Mouse (Mus musculus): ENCODE measurements around the gene Fras1. TPM values are rescaled to one million over a fixed set of nuclear protein-coding genes. Genes with fewer than 3 reads are reported as not detected.

The Fras1 gene
- total RNA-seq, 1 experiment from 2014 or later, result 5.9 TPM

DNA sequence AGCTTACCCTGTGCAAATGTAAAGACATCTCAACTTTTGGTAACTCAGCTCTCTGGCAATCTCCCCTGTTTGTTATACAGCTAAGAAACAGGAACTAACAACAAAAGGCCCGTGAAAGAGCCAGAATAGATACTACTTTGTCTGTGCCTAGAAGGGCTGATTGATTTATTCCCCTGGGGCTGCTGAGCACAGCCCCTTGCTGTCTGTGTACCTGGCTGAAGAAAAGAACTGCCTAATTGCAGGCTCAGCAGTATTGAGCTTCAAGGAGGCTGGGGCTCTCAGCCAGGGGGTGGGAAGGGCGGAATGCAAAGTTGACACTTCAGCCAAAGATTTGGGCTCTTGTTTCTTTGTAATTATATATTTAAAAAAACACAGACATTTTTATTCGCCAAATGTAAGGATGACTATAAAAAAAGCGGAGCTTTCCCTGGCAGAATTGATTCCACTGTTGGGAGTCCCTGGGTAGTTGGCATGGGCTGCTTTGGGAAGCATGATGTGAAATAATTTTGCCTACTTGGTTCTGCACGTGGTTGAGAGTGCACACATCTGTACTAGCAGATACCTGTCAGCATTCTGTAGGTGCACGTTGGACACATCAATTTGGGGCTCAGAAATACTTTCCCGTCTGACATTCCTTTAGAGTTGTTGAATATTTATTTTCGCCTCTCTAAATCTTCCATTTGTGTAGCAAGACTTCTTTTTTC lies 31.5 kb downstream of the Fras1 start:
- DNase-seq, result no peak

DNA sequence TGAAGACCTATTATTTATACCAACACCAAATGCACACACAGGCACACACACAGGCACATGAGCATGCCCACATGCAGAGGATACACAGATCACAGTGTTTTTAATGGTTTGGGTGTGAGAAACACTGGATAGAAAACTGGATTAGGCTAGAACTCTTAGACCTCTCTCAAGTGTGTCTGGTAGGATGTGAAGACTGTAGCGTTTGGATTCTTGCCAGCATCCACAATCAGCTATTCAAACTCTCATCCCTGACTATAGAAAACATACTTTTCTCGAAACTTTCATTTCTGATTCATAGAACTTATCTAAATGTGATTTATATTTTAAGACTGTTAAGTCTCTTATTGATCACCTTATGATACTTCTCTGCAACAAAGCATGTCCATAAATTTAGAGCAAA lies 34.5 kb downstream of the Fras1 start:
- DNase-seq, result no peak

DNA sequence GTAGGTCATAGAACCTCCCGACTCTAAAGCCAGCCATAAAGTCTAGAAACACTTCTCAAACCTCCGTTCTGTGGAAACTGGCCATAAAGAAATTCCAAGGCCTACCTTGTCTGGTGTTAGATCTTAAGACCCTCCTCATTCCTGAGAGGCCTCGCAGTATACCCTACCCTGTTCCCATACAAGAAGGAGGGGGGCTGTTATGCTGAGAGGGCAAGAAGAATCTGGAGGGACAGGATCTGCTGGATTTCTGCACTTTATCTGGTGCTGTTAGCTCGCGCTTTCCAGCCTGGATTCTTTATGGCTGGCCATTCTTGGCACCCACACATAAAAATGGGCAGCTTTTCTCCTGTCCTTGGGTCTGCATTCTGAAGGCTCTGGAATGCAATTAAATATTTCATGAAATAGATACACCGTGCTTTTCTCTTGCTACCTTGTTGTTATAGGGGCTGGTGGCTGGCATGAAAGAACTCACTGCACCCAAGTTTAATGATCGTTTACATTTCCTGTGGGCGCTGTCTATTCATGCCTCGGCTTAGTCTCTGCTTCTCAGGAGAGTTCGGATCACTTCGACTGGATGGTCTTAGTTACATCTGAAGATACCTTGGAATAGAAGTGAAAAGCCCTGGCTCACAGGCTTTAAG lies 39.1 kb downstream of the Fras1 start:
- no peak for DNase-seq

DNA sequence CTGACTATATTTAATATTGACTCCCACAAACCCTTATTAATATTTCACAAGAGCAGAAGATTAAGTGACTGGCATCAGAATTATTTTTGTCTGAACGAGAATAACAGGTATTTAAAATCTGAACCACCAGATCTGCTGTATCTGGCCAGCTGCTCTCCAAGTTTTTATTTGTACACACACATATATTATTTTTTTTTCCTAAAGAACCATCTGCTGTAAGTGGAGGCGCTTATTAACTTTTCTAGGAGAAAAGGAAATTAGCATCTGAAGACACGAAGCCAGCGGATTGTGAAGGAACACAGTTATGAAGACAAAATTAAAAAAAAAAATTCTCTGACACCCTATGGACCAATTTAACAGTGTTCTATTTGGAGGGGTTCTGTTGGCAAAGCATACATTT lies 43.4 kb downstream of the Fras1 start:
- no peak for DNase-seq

DNA sequence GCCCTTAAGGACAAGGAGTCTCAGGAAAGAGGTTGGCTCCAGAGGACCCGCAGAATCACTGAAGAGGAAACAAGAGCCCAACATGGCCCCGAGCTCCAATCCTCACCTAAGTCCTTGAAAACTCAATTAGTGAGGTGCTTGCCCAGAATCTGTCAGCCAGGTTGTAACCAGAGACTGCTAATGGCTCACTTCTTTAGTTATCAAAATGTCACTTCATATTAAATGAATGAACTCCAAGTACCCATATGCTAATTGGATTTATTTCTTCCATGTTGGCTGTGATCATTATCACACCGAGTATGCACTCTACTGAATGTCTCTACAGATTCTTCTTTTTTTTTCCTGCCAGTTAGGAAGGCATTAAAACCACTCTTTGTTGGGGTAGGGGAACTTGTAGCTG lies 47.8 kb downstream of the Fras1 start:
- no peak for DNase-seq

DNA sequence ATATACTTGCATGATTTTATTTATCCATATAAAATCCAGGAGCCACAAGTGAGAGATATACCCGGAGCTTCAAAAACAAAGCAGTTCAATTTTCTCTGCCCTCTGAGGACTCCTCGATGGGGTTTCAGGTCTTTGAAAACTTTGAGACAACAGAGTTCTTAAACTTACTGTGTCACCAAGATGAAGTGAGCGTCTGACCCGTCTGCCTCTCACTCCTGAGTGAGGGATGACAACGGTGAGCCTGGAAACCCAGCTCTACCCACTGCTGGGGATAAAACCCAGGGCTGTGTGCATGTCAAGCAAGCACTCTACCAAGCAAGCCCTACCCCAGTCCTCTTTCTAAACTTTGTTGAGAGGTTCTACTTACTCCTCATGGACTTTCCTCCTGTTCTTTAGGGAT lies 49.0 kb downstream of the Fras1 start:
- no peak for DNase-seq

DNA sequence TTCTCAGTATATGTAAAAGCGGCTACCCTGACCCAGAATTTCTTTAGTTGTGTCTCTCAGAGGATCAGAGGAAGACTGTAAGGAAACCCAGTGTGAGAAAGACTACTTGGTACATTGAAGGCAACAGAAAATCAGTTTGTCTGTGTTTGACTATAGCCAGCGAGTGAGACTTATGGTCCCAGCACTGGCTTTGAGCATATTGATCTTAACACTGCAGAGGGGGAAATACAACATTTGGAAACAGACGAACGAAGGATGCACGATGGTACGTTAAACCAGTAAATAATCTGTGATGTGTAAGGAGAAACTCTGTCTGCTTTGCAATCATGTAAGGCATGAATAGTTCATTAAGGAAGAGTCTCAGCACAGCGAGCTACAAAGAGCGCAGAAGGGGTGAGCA lies 51.6 kb downstream of the Fras1 start:
- DNase-seq, result no peak

DNA sequence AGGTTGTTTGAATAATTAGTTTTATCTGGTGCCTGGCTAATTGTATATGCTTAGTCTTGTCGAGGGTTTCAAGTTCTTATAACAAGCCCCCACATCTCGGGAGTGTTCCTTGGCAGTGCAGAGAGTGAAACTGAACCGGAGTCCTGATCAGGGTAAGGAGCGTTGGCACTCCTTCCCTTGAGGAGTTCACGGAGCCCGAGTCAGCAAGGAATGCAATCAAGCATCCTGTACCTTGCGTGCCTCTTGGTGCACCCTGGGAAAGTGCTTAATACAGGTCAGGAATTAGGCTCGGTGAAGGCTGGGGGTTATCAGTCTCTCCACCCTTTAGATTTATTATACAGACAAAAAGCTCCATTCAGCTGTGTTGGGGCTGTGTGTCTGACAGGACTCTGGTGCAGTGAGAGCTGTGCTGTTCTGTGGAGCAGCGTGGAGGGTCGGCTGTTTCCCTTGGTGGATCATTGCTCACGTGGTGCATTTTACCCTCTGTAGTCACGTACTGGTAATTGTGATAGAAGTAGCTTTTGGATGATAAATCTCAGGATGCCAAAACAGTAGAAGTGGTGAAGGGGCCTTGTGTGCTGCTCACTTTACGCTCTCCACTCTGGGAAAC lies 55.9 kb downstream of the Fras1 start:
- DNase-seq, result no peak

DNA sequence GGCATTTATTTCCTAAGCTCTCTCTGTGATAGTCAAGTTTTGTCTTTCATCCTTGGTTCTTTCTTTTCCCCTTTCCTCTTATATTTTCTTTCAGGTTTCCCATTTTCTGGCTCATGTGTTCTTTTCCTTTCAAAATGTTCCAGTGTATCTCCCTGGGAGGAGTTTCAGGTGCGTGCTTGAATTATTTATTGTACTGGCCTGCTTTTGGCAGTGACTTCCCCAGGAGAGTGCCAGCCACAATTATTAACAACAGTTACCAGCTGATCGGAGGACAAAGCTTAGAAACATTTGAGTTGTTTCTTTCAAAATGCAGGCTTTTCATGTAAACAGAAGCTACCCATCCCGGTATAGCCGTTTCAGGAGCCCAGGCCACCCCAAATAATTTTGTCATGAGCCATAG lies 64.1 kb downstream of the Fras1 start:
- no peak for DNase-seq

DNA sequence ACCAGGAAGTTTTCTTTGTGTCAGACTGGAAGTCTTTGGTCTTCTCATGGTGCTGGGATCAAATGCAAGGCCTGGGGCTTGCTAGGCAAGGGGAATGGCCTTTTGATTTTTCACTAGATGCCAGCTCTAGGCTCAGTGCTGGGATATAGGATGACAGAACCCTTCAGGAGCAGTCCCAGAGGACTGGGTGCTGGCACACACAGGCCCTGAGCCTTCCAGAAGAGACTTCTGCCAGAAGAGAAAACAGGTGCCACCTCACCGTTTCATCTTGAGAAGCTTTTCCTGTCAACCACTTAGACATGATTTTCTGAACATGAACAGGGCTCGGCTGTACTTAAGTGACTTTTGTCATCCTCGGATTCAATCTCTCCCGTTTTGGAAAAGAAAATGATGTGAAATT lies 66.1 kb downstream of the Fras1 start:
- DNase-seq, result no peak

DNA sequence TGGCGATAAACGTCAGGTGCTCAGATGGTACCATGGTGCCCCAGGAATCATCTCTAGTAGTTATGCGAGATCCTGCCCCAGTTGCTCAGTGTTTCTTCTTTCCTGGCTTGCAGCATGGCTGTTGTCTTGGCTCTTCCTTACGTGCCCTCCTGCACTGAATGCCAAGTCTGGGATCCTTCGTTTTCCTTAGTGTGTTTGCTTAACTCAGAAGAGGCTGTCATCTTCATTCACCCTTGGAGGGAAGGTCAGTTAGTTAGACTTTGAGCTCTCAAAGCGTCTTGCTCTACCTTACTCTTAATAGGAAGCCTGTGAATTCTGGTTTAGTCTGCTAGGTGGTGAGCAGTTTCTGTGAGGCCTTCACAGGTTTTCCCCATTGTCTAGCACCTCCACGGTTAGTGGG lies 73.7 kb downstream of the Fras1 start:
- no peak for DNase-seq

DNA sequence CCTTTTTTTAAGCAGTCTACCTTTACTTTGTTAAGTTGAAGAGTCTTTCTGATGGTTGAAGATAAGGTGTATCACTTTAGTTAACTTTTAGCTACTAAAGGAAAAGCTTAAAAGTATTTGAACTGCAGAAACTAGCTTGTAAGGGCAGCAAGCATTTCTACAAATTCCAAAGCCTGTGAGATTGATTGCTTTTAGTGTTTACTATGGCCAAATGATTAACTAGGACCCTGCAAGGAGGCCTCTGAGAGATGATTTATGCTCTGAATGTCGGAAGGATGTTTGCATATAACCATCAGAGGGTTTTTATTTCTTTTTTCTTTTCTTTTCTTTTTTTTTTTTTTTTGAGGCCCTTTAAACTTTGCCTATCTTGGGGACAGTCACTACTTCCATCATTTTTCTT lies 78.3 kb downstream of the Fras1 start:
- no peak for DNase-seq

DNA sequence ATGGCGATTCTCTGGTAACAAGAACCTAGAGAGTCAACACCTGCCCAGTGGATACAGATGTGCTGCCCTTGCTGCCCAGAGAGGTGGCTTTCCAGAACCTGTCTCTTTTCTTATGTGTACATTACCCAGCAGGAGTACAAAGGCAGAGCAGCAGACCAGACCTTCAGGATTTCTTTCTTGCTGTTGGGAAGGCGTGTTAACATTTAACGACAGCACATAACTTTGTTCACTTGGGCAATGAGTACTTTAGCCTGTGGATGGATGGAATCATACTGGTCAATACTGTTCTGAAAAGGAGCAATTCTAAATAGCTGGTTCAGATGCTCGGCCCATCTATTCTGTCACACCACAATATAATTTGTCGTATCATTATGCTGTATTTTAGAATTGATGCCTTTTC lies 79.6 kb downstream of the Fras1 start:
- DNase-seq, result no peak

DNA sequence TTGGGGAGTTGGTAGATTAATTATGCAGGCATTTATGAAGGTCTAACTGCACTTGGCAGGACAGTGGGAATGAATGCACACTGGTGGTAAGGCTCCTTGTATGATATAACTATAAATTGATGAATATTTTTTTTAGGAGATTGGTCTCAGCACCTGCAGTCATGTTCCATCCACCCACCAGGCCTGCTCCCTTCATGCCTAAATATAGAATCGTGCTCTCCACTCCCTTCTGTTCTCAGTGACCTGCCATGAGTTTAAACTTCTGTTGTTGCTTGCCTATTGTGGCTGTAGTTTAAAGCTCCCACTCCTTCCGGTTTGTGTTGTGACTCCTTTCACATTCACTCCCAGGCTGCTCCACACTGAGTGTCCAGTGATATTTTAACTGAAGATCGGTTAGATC lies 80.7 kb downstream of the Fras1 start:
- no peak for DNase-seq

DNA sequence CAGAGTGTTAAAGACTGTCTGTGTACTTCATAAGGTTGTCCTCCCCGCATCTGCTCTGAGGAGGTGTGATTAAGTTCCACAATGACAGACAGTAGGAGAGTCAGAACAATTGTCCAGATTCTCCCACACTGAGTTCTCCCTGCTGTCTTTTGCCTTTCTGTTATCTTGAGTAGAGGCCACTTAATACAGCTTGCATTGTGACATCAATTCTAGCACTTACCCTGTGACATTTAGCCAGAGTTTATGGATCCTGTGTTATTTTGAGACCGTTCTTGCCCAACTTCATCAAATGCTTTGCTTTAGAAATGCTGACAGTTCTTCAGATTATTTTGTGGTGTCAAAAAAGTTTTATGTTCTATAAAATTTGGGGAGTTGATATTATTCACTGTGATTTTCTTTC lies 81.5 kb downstream of the Fras1 start:
- DNase-seq, result no peak

DNA sequence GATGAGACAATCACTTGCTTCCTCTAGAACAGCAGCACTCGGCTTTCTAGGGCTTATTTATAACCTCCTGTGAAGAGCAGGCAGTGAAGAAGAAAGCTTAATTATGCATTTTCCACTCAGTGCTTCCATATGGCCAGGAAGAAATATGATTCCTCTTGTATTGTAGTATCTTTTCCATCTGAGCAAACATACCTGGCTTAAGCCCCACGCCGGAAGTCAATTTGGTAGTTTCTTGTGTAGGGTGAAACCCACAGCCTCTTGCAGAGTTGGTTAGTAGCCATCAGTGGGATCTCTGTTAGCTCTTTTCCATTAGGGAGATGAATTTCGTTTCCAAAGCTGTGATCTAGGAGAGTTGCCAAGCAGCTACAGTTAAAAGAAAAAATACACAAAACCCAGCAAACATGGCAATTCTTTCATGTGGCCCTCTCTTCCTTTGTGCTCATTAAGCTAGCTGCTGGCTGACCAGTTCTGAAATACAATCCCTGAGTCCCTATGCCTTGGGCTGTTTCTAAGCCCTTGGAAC lies 83.7 kb downstream of the Fras1 start:
- no peak for DNase-seq

DNA sequence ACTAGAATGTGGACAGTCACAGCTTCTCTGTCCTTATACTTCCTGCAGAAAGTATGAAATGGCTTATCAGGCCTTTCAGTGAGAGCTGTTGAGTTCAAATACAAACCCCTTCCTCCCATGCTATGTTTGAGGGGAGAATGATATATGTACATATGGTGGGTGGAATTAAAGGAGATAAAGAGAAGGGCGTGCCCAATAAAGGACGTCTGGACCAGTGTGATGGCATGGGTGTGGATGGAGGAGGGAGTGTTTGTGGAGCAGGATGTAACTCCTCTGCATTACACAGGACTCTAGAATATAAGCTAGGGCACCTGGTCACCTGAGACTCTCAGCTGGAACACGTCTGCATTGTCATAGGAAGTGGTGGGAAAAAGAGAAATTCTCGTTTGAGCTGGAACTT lies 85.8 kb downstream of the Fras1 start:
- DNase-seq, result no peak

DNA sequence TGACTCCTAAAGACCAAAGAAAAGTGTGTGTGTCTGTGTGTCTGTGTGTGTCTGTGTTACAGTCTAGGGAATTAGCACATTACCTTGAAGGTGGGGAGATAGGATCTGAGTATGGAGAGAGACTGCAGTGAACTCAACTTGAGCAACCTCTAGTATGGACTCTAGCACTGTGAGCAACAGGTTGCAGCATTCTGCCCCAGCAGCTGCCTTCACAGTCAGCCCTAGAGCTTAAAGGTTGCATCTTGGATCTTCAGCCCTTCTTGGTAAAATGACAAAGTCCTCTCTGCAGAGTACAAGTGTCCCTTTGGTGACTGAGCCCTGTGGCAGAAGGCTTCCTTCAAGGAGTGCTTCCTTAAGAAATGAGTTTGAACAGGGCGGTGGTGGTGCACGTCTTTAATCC lies 88.4 kb downstream of the Fras1 start:
- DNase-seq, result no peak

DNA sequence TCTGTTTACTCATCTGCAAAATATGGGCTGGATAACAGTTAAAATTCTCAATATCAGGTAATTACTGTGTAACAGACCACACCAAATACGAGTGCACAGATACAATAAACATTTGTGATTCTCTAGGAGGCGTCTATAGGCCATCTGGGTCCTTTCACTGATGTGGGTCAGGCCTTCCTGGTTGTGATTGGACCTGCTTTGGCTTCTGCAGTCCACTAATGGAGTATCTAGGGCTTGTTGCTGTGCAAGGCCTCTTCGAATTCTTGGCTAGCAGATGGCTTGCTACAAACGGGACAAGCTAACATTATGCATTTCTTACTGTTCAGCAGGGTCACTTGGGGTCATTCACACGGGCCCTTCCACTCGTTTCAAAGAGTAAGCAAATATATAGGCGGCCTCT lies 92.7 kb downstream of the Fras1 start:
- DNase-seq, result no peak

DNA sequence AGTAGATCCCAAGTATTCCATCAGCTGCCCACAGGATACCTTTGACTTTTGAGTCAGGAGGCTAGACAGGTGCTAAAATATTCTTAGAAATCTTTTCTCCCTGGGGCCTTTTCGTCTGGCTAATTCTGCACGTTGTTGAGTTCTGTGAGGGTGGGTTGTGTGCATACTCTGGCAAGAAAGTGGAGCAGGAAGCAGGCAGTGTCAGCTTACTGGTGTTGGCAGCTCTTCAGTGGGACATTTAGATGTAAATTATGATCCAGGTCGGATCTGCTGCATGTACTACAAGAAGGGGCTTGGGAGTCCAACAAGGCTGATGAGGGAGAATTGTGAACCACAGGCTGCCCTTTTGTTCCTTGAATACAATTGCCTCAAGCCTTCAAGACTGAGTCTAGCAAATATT lies 98.2 kb downstream of the Fras1 start:
- no peak for DNase-seq

DNA sequence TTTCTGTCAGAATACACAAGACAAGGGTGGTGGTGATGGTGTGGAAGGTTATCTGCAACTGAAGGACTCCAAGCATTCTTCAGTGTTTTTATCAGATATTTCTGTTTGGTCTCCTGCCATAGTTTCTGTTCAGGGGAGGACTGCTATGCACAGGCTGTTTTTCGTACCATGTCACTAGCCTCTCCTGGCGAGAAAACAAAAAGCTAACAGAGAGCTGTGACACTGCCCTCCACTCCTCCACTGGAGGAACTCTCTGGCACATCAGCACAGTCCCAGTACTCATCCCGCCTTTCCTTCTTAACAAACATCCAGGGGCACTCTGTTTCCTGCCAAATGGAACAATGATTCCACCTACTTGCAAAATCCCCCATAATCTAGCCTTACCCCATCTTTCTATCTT lies 101.7 kb downstream of the Fras1 start:
- DNase-seq, result no peak

DNA sequence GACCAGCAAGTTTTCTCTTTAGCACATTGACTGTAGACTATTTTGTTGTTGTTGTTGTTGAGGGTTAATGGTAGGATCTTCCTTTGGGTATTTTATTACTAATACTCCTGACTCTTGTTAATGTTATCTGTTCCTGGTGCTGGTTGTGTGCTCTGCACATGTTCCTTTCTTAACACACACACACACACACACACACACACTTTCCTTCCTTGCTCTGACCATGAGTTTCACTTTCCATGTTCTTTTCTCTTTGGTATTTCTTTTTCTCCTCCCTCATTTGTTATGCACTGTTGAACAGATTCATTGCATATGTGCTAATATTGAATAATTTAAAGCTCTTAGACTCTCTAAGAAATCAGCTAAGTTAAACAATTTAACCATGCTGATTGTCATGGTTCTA lies 105.2 kb downstream of the Fras1 start:
- no peak for DNase-seq

DNA sequence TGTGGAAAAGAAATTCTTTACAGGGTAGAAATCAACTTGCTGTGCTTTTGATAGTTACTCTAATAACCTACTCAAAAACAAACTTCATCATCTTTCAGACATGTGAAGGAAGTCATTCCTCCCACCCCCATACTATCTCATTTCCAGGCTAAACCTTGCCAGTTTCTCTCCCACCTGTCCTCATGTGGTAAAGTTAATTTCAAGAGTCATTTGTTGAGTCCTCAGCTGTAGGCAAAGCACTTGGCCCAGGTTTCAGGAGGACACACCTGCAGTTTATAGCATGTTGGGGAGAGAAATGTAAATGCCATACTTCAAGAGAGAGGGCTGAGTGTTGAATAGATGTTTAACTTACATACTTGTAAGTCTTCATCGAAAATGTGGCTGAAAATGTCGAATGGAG lies 107.4 kb downstream of the Fras1 start:
- no peak for DNase-seq

DNA sequence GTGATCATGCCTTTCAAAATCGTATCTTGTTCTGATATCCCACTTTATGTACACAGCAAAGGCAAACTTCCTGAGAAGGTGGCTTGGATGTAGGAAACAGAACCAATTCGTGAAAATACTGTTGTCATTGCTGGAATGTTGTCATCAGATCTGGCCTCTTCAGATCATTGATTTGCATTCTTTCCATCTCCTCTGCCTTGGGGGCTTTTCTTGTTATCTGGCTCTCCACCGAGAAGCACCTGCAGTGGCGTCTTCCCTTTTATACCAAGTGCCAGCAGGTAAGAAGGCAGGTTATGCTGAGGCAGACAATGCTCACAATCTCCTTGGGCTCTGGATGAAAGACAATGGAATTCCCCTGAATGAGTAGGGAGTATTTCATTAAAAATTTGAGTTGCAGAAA lies 108.3 kb downstream of the Fras1 start:
- no peak for DNase-seq

Data from adrenal gland, postnatal 14 days (tissue).